Comparison of ENCODE assay signal across 8 mouse cellular contexts in the genomic region with DNA sequence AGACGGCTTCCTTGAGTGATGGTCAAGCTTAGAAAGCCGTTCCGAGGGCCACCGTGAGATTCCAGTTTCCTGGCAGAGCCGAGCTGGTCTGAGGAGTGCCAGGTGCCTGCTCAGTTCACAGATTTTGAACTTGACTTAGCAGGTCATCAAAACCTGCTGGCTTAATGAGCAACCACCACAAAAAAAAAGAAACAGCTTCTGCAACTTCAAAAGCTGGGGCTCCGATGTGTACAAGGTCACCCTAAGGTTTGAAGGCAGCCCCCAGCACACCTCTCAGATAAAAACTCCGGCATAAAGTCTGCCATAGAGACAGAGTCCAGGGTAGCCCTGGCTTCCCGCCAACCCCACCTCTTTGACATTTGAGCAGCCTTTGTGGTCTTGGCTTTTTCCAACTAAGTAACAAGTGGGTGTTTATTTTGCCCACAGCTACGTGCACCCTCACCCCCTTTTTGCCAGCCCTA. TPM values are rescaled to one million over a fixed set of nuclear protein-coding genes. Genes with fewer than 3 reads are reported as not detected.
DNase-seq lines count a peak whose midpoint lies in the region; ATAC-seq and TF ChIP-seq lines count a peak whose summit lies in the region.

Gene D630039A03Rik, minus strand, starts transcription at position 97 of the 461 bp plus-strand sequence.

- no peak for TF ChIP-seq CTCF in layer of hippocampus, adult 2 months (conservative IDR thresholded peaks at IDR 0.05)
- TF ChIP-seq CTCF in midbrain, postnatal 0 days (IDR thresholded peaks at IDR 0.05), result no peak

- no peak within 1 kb of the TSS; the same call in 1 of the 2 replicates for H3K9ac ChIP-seq in limb, embryonic 14.5 days (ENCODE audit: low read depth, low read length, severe bottlenecking)
- peak within 1 kb of the TSS; percentile 18; the same call in 1 of the 2 replicates for H3K9ac ChIP-seq in stomach, embryonic 14.5 days (replicated peaks; ENCODE audit: low read depth, low read length)
- H3K9ac ChIP-seq in midbrain, postnatal 0 days (replicated peaks; ENCODE audit: low read length, poor library complexity, severe bottlenecking), result no peak within 1 kb of the TSS

- peak within 1 kb of the TSS; percentile 48; the same call in 1 of the 2 replicates for H3K27ac ChIP-seq in layer of hippocampus, adult 2 months
- no peak within 1 kb of the TSS for H3K27ac ChIP-seq in limb, embryonic 14.5 days (replicated peaks; ENCODE audit: low read depth, low read length)
- peak within 1 kb of the TSS; percentile 86 for H3K27ac ChIP-seq in stomach, embryonic 14.5 days (ENCODE audit: low read length)
- no peak within 1 kb of the TSS for H3K27ac ChIP-seq in midbrain, postnatal 0 days (ENCODE audit: low read depth, low read length)

- DNase-seq in layer of hippocampus, adult 2 months (ENCODE audit: low spot score in 2 of 2), result no peak
- DNase-seq in layer of hippocampus, postnatal 36 days, result no peak
- peak; percentile 81 for DNase-seq in adrenal gland, adult 2 months
- DNase-seq in heart, postnatal 4 days, result peak; percentile 36
- no peak for DNase-seq in limb, embryonic 14.5 days (ENCODE audit: low spot score)
- DNase-seq in gastrocnemius, postnatal 14 days, result no peak
- no peak for DNase-seq in midbrain, postnatal 0 days (ENCODE audit: low spot score)

- no peaks in the 10 kb centered on the region; the same call in 1 of the 2 replicates for H3K27me3 ChIP-seq in limb, embryonic 14.5 days (ENCODE audit: control insufficient read depth, insufficient read depth, low read length)
- H3K27me3 ChIP-seq in stomach, embryonic 14.5 days (ENCODE audit: control insufficient read depth, insufficient read depth, low read length), result no peaks in the 10 kb centered on the region
- no peaks in the 10 kb centered on the region for H3K27me3 ChIP-seq in midbrain, postnatal 0 days (ENCODE audit: insufficient read depth, low read length)

- no peak for ATAC-seq in limb, embryonic 14.5 days (ENCODE audit: low FRiP score, low read depth)
- peak; percentile 78 for ATAC-seq in stomach, embryonic 14.5 days (ENCODE audit: insufficient number of reproducible peaks, insufficient read depth, low FRiP score, low read depth)
- ATAC-seq in midbrain, postnatal 0 days (ENCODE audit: low FRiP score), result no peak

- H3K9me3 ChIP-seq in limb, embryonic 14.5 days (ENCODE audit: control insufficient read depth, low read length), result no peaks in the 10 kb centered on the region
- H3K9me3 ChIP-seq in stomach, embryonic 14.5 days (ENCODE audit: control insufficient read depth, low read depth, low read length), result no peaks in the 10 kb centered on the region
- no peaks in the 10 kb centered on the region for H3K9me3 ChIP-seq in midbrain, postnatal 0 days (ENCODE audit: low read length)

- WGBS in limb, embryonic 14.5 days, result 10% methylated on average over 9 of the region's 9 CpGs
- WGBS in stomach, embryonic 14.5 days, result 11% methylated on average over 9 of the region's 9 CpGs
- WGBS in midbrain, postnatal 0 days, result 35% methylated on average over 9 of the region's 9 CpGs

- no peak for TF ChIP-seq POLR2A in limb, embryonic 14.5 days (IDR thresholded peaks at IDR 0.05; ENCODE audit: borderline replicate concordance, extremely low read depth, insufficient read depth, insufficient read length)

- H3K4me2 ChIP-seq in limb, embryonic 14.5 days (replicated peaks; ENCODE audit: low read depth, low read length, severe bottlenecking), result peak within 1 kb of the TSS; percentile 31
- peak within 1 kb of the TSS; percentile 38 for H3K4me2 ChIP-seq in stomach, embryonic 14.5 days (replicated peaks; ENCODE audit: low read depth, low read length)
- no peak within 1 kb of the TSS for H3K4me2 ChIP-seq in midbrain, postnatal 0 days (ENCODE audit: low read depth, low read length, poor library complexity, severe bottlenecking)

- intact Hi-C loops in gastrocnemius, postnatal 14 days (cut with DNase I; ENCODE audit: low total_unique reads), result no loop called here

- H3K4me1 ChIP-seq in limb, embryonic 14.5 days (ENCODE audit: control insufficient read depth, insufficient read depth, low read length), result peaks cover 31% of the 10 kb centered on the region
- peaks cover 8% of the 10 kb centered on the region for H3K4me1 ChIP-seq in stomach, embryonic 14.5 days (ENCODE audit: control insufficient read depth, insufficient read depth, low read length)
- H3K4me1 ChIP-seq in midbrain, postnatal 0 days (ENCODE audit: insufficient read depth, low read length), result no peaks in the 10 kb centered on the region

- peak within 1 kb of the TSS; percentile 12; the same call in 1 of the 2 replicates for H3K4me3 ChIP-seq in layer of hippocampus, adult 2 months
- no peak within 1 kb of the TSS for H3K4me3 ChIP-seq in limb, embryonic 14.5 days (replicated peaks; ENCODE audit: low read length)
- peak within 1 kb of the TSS; percentile 29 for H3K4me3 ChIP-seq in stomach, embryonic 14.5 days (ENCODE audit: low read depth, low read length)
- H3K4me3 ChIP-seq in midbrain, postnatal 0 days (ENCODE audit: low read depth, low read length), result no peak within 1 kb of the TSS

- no peaks in the 10 kb centered on the region for H3K36me3 ChIP-seq in limb, embryonic 14.5 days (ENCODE audit: control insufficient read depth, insufficient read depth, low read length)
- no peaks in the 10 kb centered on the region for H3K36me3 ChIP-seq in stomach, embryonic 14.5 days (ENCODE audit: control insufficient read depth, insufficient read depth, low read length)
- no peaks in the 10 kb centered on the region for H3K36me3 ChIP-seq in midbrain, postnatal 0 days (ENCODE audit: insufficient read depth, low read length)

RNA-seq across cellular contexts. Expression of gene D630039A03Rik, which starts in this region (rescaled TPM):
- total RNA-seq in layer of hippocampus, adult 2 months (2021), result under 1 TPM; 0.37 to 0.41 TPM
- under 1 TPM; 0.30 to 0.48 TPM for total RNA-seq in layer of hippocampus, postnatal 36 days (2021)
- total RNA-seq in adrenal gland, adult 2 months (2021), result 10 to 100 TPM; 11.5 to 11.6 TPM
- 3.8 and 4.9 TPM in 2 replicates for polyA plus RNA-seq in adrenal gland, adult 2 months (2012; rRNA removed)
- not detected for total RNA-seq in heart, postnatal 4 days (2021)
- polyA plus RNA-seq in limb, embryonic 14.5 days (2012; rRNA removed), result 0.33 and 0.36 TPM in 2 replicates
- polyA plus RNA-seq in limb, embryonic 14.5 days (2014; fragmentation: Nextera tagmentation; extraction: Ambion mirVana), result 0.11 and 0.17 TPM in 2 replicates
- polyA plus RNA-seq in stomach, embryonic 14.5 days (2014; fragmentation: Nextera tagmentation; extraction: Ambion mirVana), result 9.4 and 9.9 TPM in 2 replicates
- total RNA-seq in gastrocnemius, postnatal 14 days (2021), result not detected
- total RNA-seq in midbrain, postnatal 0 days (2014; rRNA removed), result 0.27 TPM in 1 of 2 replicates, not detected in the other
- 0.10 and 0.18 TPM in 2 replicates for polyA plus RNA-seq in midbrain, postnatal 0 days (2015; fragmentation: Nextera tagmentation; extraction: Ambion mirVana)

Comparison
In these comparisons a context has a peak if more than half of its experiments do, and no peak if none do; other contexts are left out.
1. Peak in DNase-seq in heart, postnatal 4 days; RNA of the gene not detected or under 1 TPM.
2. H3K27ac ChIP-seq: peak in layer of hippocampus, adult 2 months (single experiment) and stomach, embryonic 14.5 days (single experiment); none in limb, embryonic 14.5 days (single experiment) and midbrain, postnatal 0 days (single experiment).
3. H3K4me3 ChIP-seq: peak in layer of hippocampus, adult 2 months (single experiment) and stomach, embryonic 14.5 days (single experiment); none in limb, embryonic 14.5 days (single experiment) and midbrain, postnatal 0 days (single experiment).